Mouse (Mus musculus): ENCODE data around the gene Olfr1251.
"Not testable (repeated sequence)": the region's sequence is repeated elsewhere in the genome, so short reads cannot be mapped to it uniquely, and the experiment has no call there.

DNA sequence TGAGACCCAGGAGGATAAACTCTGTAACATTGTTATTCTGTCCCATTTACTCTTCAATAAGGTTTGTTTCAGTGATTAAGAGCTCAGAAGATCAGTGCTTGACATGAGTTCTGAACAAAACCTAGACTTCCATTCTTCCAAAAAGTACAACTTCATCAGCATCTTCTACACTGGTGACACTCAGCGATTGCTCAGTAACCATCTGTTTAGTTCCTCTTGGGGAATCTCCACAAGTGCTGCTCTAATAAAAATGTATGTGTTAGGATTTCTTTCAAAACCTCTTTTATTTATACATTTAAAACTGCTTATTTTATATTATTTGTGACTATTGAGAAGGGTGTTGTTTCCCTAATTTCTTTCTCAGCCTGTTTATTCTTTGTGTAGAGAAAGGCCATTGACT, 53.6 kb downstream of the Olfr1251 start, which contains the start of gene Olfr1248:
- TF ChIP-seq MYOG (IDR thresholded peaks at IDR 0.05; ENCODE audit: control insufficient read depth, extremely low read depth, insufficient read length); MAX (IDR thresholded peaks at IDR 0.05); CTCF (IDR thresholded peaks at IDR 0.05; ENCODE audit: control insufficient read depth, insufficient read depth, insufficient read length); MYOD1 (IDR thresholded peaks at IDR 0.05; ENCODE audit: control insufficient read depth, insufficient read length, low read depth): not testable (repeated sequence)

Measured in C2C12 (cell line).